In the genomic region with DNA sequence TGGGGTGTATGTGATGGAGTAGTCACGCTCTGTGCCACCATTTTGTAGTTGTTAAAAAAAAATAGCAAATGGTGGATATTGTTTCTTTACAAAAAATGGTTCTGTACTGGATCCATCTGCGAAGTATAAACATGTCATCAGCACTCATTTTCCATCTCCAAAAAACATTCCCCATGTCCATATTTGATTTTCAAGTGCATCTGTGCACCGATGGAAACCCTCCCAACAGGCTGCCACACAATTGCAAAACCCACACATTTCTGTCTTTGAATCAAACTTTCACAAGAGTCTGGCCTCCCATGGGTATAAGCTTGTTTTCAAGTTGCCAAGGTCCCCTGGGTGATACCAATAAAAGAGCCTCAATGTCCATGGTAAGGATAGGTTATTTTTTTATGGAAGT, we compare ENCODE assay signal across 18 mouse cellular contexts. TPM values are rescaled to one million over a fixed set of nuclear protein-coding genes. Genes with fewer than 3 reads are reported as not detected.
DNase-seq lines count a peak whose midpoint lies in the region; ATAC-seq and TF ChIP-seq lines count a peak whose summit lies in the region.
"Had no signal": no experiment of that assay in that cellular context is flagged by ENCODE, and none has a peak within 500 bp of the region (broad histone marks: within the 10 kb centered on the region; RNA-seq: fewer than 3 reads in every experiment).

No protein-coding gene starts in this region.

- 70% methylated on average over 3 of the region's 3 CpGs for WGBS in forebrain, embryonic 16.5 days
- WGBS in forebrain, embryonic 15.5 days, result 78% methylated on average over 3 of the region's 3 CpGs
- 92% methylated on average over 3 of the region's 3 CpGs for WGBS in midbrain, embryonic 11.5 days
- WGBS in midbrain, embryonic 15.5 days, result 91% methylated on average over 3 of the region's 3 CpGs
- 90% methylated on average over 3 of the region's 3 CpGs for WGBS in hindbrain, embryonic 10.5 days
- WGBS in hindbrain, embryonic 16.5 days, result 94% methylated on average over 3 of the region's 3 CpGs

- no peaks in the 10 kb centered on the region for H3K27me3 ChIP-seq in forebrain, embryonic 16.5 days (replicated peaks; ENCODE audit: control insufficient read depth, insufficient read depth, low read length)
- H3K27me3 ChIP-seq in forebrain, embryonic 15.5 days, result no peaks in the 10 kb centered on the region
- H3K27me3 ChIP-seq in midbrain, embryonic 11.5 days (ENCODE audit: control insufficient read depth, insufficient read depth, low read length), result no peaks in the 10 kb centered on the region
- no peaks in the 10 kb centered on the region for H3K27me3 ChIP-seq in midbrain, embryonic 15.5 days (replicated peaks)
- peaks cover 4% of the 10 kb centered on the region; the same call in 1 of the 2 replicates for H3K27me3 ChIP-seq in hindbrain, embryonic 10.5 days (ENCODE audit: insufficient read depth, poor library complexity, severe bottlenecking)
- H3K27me3 ChIP-seq in hindbrain, embryonic 16.5 days (replicated peaks; ENCODE audit: control insufficient read depth, insufficient read depth, low read length), result no peaks in the 10 kb centered on the region
- H3K27me3 ChIP-seq: embryonic facial prominence, embryonic 12.5 days; heart, embryonic 12.5 days; hindbrain, embryonic 15.5 days had no signal

- 0 out of 2 replicates have a peak, but pooled peaks have one; percentile 12 for ATAC-seq in forebrain, embryonic 16.5 days
- no peak for ATAC-seq in forebrain, embryonic 15.5 days (replicated peaks)
- no peak for ATAC-seq in midbrain, embryonic 11.5 days (ENCODE audit: low FRiP score)
- ATAC-seq in midbrain, embryonic 15.5 days (replicated peaks), result no peak
- no peak for ATAC-seq in hindbrain, embryonic 16.5 days
- ATAC-seq: inflammation-experienced regulatory T-cells, adult 6 months had no signal

- no peak overlapping the region for H3K4me2 ChIP-seq in forebrain, embryonic 16.5 days (ENCODE audit: low read length)
- no peak overlapping the region for H3K4me2 ChIP-seq in forebrain, embryonic 15.5 days (replicated peaks)
- no peak overlapping the region for H3K4me2 ChIP-seq in midbrain, embryonic 11.5 days
- no peak overlapping the region for H3K4me2 ChIP-seq in midbrain, embryonic 15.5 days
- no peak overlapping the region for H3K4me2 ChIP-seq in hindbrain, embryonic 16.5 days (ENCODE audit: low read length)
- H3K4me2 ChIP-seq: embryonic facial prominence, embryonic 12.5 days; heart, embryonic 12.5 days; hindbrain, embryonic 15.5 days had no signal

- H3K9me3 ChIP-seq in forebrain, embryonic 16.5 days (ENCODE audit: control insufficient read depth, low read length), result no peaks in the 10 kb centered on the region
- no peaks in the 10 kb centered on the region for H3K9me3 ChIP-seq in forebrain, embryonic 15.5 days
- no peaks in the 10 kb centered on the region for H3K9me3 ChIP-seq in midbrain, embryonic 11.5 days (ENCODE audit: control insufficient read depth, low read length)
- H3K9me3 ChIP-seq in midbrain, embryonic 15.5 days, result no peaks in the 10 kb centered on the region
- no peaks in the 10 kb centered on the region for H3K9me3 ChIP-seq in hindbrain, embryonic 10.5 days
- no peaks in the 10 kb centered on the region for H3K9me3 ChIP-seq in hindbrain, embryonic 16.5 days (ENCODE audit: control insufficient read depth, low read length)
- H3K9me3 ChIP-seq: embryonic facial prominence, embryonic 12.5 days; heart, embryonic 12.5 days; hindbrain, embryonic 15.5 days had no signal

- H3K36me3 ChIP-seq in forebrain, embryonic 16.5 days (ENCODE audit: control insufficient read depth, insufficient read depth), result no peaks in the 10 kb centered on the region
- no peaks in the 10 kb centered on the region for H3K36me3 ChIP-seq in forebrain, embryonic 15.5 days
- H3K36me3 ChIP-seq in midbrain, embryonic 11.5 days (ENCODE audit: control insufficient read depth, insufficient read depth, low read length), result no peaks in the 10 kb centered on the region
- no peaks in the 10 kb centered on the region for H3K36me3 ChIP-seq in midbrain, embryonic 15.5 days (replicated peaks)
- H3K36me3 ChIP-seq in hindbrain, embryonic 10.5 days, result no peaks in the 10 kb centered on the region
- H3K36me3 ChIP-seq in hindbrain, embryonic 16.5 days (ENCODE audit: control insufficient read depth, insufficient read depth, low read length), result no peaks in the 10 kb centered on the region
- H3K36me3 ChIP-seq: embryonic facial prominence, embryonic 12.5 days; heart, embryonic 12.5 days; hindbrain, embryonic 15.5 days had no signal

- no peak for TF ChIP-seq CTCF in layer of hippocampus, adult 2 months (conservative IDR thresholded peaks at IDR 0.05)

- no peak overlapping the region for H3K4me3 ChIP-seq in forebrain, embryonic 16.5 days (replicated peaks; ENCODE audit: low read length)
- no peak overlapping the region for H3K4me3 ChIP-seq in forebrain, embryonic 15.5 days
- H3K4me3 ChIP-seq in midbrain, embryonic 11.5 days (ENCODE audit: low read depth, low read length), result no peak overlapping the region
- H3K4me3 ChIP-seq in midbrain, embryonic 15.5 days, result no peak overlapping the region
- H3K4me3 ChIP-seq in layer of hippocampus, adult 2 months, result no peak overlapping the region
- no peak overlapping the region for H3K4me3 ChIP-seq in hindbrain, embryonic 10.5 days
- no peak overlapping the region for H3K4me3 ChIP-seq in hindbrain, embryonic 16.5 days (ENCODE audit: low read length)
- H3K4me3 ChIP-seq: embryonic facial prominence, embryonic 12.5 days; gastrocnemius, adult 2 months; heart, embryonic 12.5 days; hindbrain, embryonic 15.5 days had no signal

- no peak overlapping the region for H3K9ac ChIP-seq in forebrain, embryonic 16.5 days (replicated peaks; ENCODE audit: low read depth, low read length)
- no peak overlapping the region for H3K9ac ChIP-seq in forebrain, embryonic 15.5 days (replicated peaks)
- no peak overlapping the region for H3K9ac ChIP-seq in midbrain, embryonic 11.5 days (ENCODE audit: low read length)
- H3K9ac ChIP-seq in midbrain, embryonic 15.5 days, result no peak overlapping the region
- H3K9ac ChIP-seq in hindbrain, embryonic 16.5 days (ENCODE audit: low read depth, low read length), result no peak overlapping the region
- H3K9ac ChIP-seq: embryonic facial prominence, embryonic 12.5 days; heart, embryonic 12.5 days; hindbrain, embryonic 15.5 days had no signal

- peaks cover 16% of the 10 kb centered on the region for H3K4me1 ChIP-seq in forebrain, embryonic 16.5 days (replicated peaks; ENCODE audit: control insufficient read depth, insufficient read depth, low read length)
- peaks cover 17% of the 10 kb centered on the region for H3K4me1 ChIP-seq in forebrain, embryonic 15.5 days
- H3K4me1 ChIP-seq in midbrain, embryonic 11.5 days (ENCODE audit: control insufficient read depth, insufficient read depth, low read length), result peaks cover 18% of the 10 kb centered on the region
- H3K4me1 ChIP-seq in midbrain, embryonic 15.5 days, result 0 out of 2 replicates have a peak, but pooled peaks cover 11% of the 10 kb centered on the region
- H3K4me1 ChIP-seq in hindbrain, embryonic 10.5 days (replicated peaks), result peaks cover 20% of the 10 kb centered on the region
- no peaks in the 10 kb centered on the region for H3K4me1 ChIP-seq in hindbrain, embryonic 16.5 days (ENCODE audit: control insufficient read depth, insufficient read depth, low read depth, low read length)

- H3K27ac ChIP-seq in forebrain, embryonic 16.5 days (ENCODE audit: low read length), result no peak overlapping the region
- H3K27ac ChIP-seq in forebrain, embryonic 15.5 days (replicated peaks), result no peak overlapping the region
- no peak overlapping the region for H3K27ac ChIP-seq in midbrain, embryonic 11.5 days (ENCODE audit: low read depth, low read length)
- H3K27ac ChIP-seq in midbrain, embryonic 15.5 days, result no peak overlapping the region
- H3K27ac ChIP-seq in layer of hippocampus, adult 2 months, result peak overlapping the region; percentile 82
- no peak overlapping the region for H3K27ac ChIP-seq in hindbrain, embryonic 10.5 days
- no peak overlapping the region for H3K27ac ChIP-seq in hindbrain, embryonic 16.5 days (ENCODE audit: low read depth, low read length)
- H3K27ac ChIP-seq: embryonic facial prominence, embryonic 12.5 days; gastrocnemius, adult 2 months; hindbrain, embryonic 15.5 days had no signal

- DNase-seq in midbrain, embryonic 11.5 days (ENCODE audit: low spot score, missing footprints), result peak; percentile 83
- peak; percentile 62 to 76 for DNase-seq in layer of hippocampus, adult 2 months (ENCODE audit: low spot score in 2 of 2)
- DNase-seq in layer of hippocampus, postnatal 10 days (ENCODE audit: low spot score in 2 of 2), result peak; percentile 34 to 44
- no peak for DNase-seq in hindbrain, embryonic 10.5 days (ENCODE audit: low spot score)
- DNase-seq: adrenal gland, postnatal 36 days; cerebellum, adult 11 months; cerebellum, adult 8-10 months; cerebellum, postnatal 14 days; gastrocnemius, adult 2 months; gastrocnemius, postnatal 25 days had no signal

RNA-seq across cellular contexts. Expression of gene Zeb2, which starts 51.4 kb away (rescaled TPM):
- polyA plus RNA-seq in forebrain, embryonic 16.5 days (2015; fragmentation: Nextera tagmentation; extraction: Ambion mirVana), result 120 and 151 TPM in 2 replicates
- 106 and 119 TPM in 2 replicates for polyA plus RNA-seq in forebrain, embryonic 15.5 days (2015; fragmentation: Nextera tagmentation; extraction: Ambion mirVana)
- 61.2 and 69.9 TPM in 2 replicates for polyA plus RNA-seq in midbrain, embryonic 11.5 days (2014; fragmentation: Nextera tagmentation; extraction: Ambion mirVana)
- polyA plus RNA-seq in midbrain, embryonic 15.5 days (2015; fragmentation: Nextera tagmentation; extraction: Ambion mirVana), result 30.8 and 31.5 TPM in 2 replicates
- 100 to 1,000 TPM; 430 to 443 TPM for total RNA-seq in layer of hippocampus, adult 2 months (2021)
- total RNA-seq in layer of hippocampus, postnatal 10 days (2021), result 100 to 1,000 TPM; 351 to 372 TPM
- 49.3 and 54.1 TPM in 2 replicates for polyA plus RNA-seq in hindbrain, embryonic 10.5 days (2016; fragmentation: Nextera tagmentation; extraction: Ambion mirVana)
- polyA plus RNA-seq in hindbrain, embryonic 16.5 days (2015; fragmentation: Nextera tagmentation; extraction: Ambion mirVana), result 30.3 and 36.8 TPM in 2 replicates
